Mouse (Mus musculus) hindbrain, embryonic 16.5 days (tissue): ENCODE measurements at regions not wholly inside any gene's neighbourhood (a gene's known extent, or its start where the extent isn't known, plus 50 kb on each side); places are given as distances from the start of the nearest gene placed in this dataset.
A peak's percentile ranks its signal among the peaks of the same experiment; 100 is the strongest.

Source experiments
- ATAC-seq: fragments of 200-750 bp; cut with Nextera tagmentation; 2 replicates; pipeline ENCODE4 v1.8.0; 2017; ENCODE audit warnings: moderate TSS enrichment, moderate library complexity
- H3K27ac ChIP-seq: fragments of 300-500 bp; sonication (generic); 2 replicates; pipeline ENCODE4 v1.5.1; 2014; ENCODE audit warnings: low read depth, mild to moderate bottlenecking, control low read depth, low read length, moderate library complexity
- H3K27me3 ChIP-seq: fragments of 300-500 bp; sonication (generic); replicated peaks from 2 replicates; pipeline ENCODE4 v1.6.1; 2014; ENCODE audit warnings: low read length; ENCODE audit not compliant: control insufficient read depth, insufficient read depth
- H3K36me3 ChIP-seq: fragments of 300-500 bp; sonication (generic); 2 replicates; pipeline ENCODE4 v1.6.1; 2014; ENCODE audit warnings: mild to moderate bottlenecking, low read length, moderate library complexity, mixed read lengths; ENCODE audit not compliant: control insufficient read depth, insufficient read depth
- H3K4me1 ChIP-seq: fragments of 300-500 bp; sonication (generic); 2 replicates; pipeline ENCODE4 v1.6.1; 2014; ENCODE audit warnings: low read depth, low read length; ENCODE audit not compliant: control insufficient read depth, insufficient read depth
- H3K4me2 ChIP-seq: fragments of 300-500 bp; sonication (generic); 2 replicates; pipeline ENCODE4 v1.6.1; 2014; ENCODE audit warnings: mild to moderate bottlenecking, low read length, control low read depth, moderate library complexity
- H3K4me3 ChIP-seq: fragments of 300-500 bp; sonication (generic); 2 replicates; pipeline ENCODE4 v1.5.1; 2014; ENCODE audit warnings: mild to moderate bottlenecking, low read length, control low read depth, moderate library complexity
- H3K9ac ChIP-seq: fragments of 300-500 bp; sonication (generic); 2 replicates; pipeline ENCODE4 v1.6.1; 2014; ENCODE audit warnings: low read depth, mild to moderate bottlenecking, control low read depth, low read length, moderate library complexity
- H3K9me3 ChIP-seq: fragments of 300-500 bp; sonication (generic); 2 replicates; pipeline ENCODE4 v1.6.1; 2014; ENCODE audit warnings: mild to moderate bottlenecking, low read length, moderate library complexity; ENCODE audit not compliant: control insufficient read depth
- WGBS: fragments of 180-500 bp; shearing (Covaris S2); extraction: QIAGEN DNeasy Blood & Tissue Kit; methylation state at CpG from one replicate; pipeline ENCODE4 v1.1.7; 2014; 5-methylcytosine and 5-hydroxymethylcytosine counted together

DNA sequence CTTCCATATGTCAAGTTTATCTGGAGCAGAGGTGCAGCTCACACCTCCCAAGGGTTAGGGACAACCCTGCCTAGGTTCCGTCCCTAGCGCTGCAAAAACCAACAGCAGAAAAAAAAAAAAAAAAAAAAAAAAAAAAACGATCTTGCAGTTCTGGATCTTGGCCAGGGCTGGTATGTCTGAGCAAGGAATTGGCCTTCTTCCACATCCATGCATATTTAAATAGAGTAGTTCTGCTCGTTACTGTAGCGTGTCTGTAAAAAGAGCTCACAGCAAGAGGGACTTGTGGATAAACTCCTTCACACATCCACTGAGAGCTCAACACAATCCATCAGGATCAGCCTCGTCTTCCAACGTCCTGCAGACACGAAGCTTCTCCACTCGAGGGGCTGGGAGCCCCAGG is 639.4 kb upstream of the Adam5 start:
- Histone ChIP-seq H3K36me3 (no peaks in the 10 kb centered on the region), H3K4me2 (no peak overlapping the region), H3K9me3 (no peaks in the 10 kb centered on the region), H3K27ac (peak overlapping the region; percentile 59; the same call in 1 of the 2 replicates), H3K4me1 (peaks cover 33% of the 10 kb centered on the region), H3K4me3 (no peak overlapping the region), H3K27me3 (no peaks in the 10 kb centered on the region), H3K9ac (peak overlapping the region; percentile 13; the same call in 1 of the 2 replicates)
- 22% methylated on average over 9 of the region's 9 CpGs for WGBS
- ATAC-seq, result no peak

DNA sequence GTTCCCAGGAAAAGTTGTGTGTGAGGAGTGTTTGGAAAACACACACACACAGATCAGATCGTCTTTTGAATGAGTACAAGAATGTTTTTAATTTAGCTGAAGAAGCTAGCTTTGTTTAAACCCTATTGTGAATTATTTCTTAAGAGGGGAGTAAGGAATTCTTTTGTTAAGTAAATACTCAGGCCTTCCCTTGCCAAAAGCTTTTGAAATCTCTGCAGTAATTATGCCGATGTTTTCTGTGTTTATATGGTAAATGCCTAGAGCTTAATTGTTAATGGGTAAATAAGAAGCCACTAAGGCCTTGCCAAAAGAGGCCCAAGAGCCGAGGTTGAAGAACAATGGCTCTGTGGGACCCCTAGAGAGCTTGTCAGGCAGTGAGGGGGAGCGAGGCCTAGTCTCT is 638.3 kb upstream of the Adam5 start:
- Histone ChIP-seq H3K4me3 (no peak overlapping the region), H3K4me1 (peaks cover 33% of the 10 kb centered on the region), H3K9me3 (no peaks in the 10 kb centered on the region), H3K9ac (no peak overlapping the region), H3K27ac (no peak overlapping the region; the same call in 1 of the 2 replicates), H3K4me2 (no peak overlapping the region), H3K27me3 (no peaks in the 10 kb centered on the region), H3K36me3 (no peaks in the 10 kb centered on the region)
- 13% methylated on average over 4 of the region's 4 CpGs for WGBS
- ATAC-seq, result no peak

DNA sequence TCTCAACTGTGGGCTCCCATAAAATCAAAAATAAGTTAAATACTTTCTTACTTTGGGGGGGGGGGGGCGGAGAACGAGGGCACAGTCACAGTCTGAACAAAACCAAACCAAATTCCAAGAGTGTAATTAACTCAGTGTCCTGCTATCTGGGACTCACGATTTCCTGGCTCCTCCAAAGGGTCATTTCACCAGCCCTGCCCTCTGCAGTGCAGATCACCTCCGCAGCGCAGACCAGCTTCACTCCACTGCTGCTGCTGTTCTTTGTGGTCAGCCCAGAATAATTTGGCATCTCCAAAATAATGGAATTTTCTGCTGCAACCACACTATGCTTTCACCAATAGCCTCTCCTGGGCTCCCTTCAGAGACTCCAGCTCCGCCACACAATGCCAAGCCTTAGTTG is 631.5 kb upstream of the Adam5 start:
- Histone ChIP-seq H3K27me3 (no peaks in the 10 kb centered on the region), H3K9ac (no peak overlapping the region), H3K4me3 (no peak overlapping the region), H3K9me3 (no peaks in the 10 kb centered on the region), H3K4me1 (no peaks in the 10 kb centered on the region), H3K27ac (no peak overlapping the region), H3K36me3 (no peaks in the 10 kb centered on the region), H3K4me2 (no peak overlapping the region)
- no peak for ATAC-seq
- WGBS, result 83% methylated on average over 6 of the region's 6 CpGs

DNA sequence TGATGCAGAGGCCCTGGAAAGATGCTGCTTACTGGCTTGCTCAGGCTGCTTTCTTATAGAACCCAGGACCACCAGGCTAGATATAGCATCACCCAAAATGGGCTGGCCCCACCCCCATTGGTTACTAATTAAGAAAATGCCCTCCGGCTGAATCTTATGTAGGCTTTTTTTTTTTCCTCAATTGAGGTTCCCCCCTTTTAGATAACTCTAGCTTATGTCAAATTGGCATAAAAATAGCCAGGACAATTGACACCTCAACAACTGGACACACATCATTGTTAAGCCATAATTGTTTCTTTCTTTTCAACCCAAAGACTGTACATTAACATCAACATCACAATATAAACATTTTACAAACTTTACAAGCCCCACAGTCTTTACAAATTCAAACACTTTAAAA is 630.8 kb upstream of the Adam5 start:
- no peaks in the 10 kb centered on the region for H3K9me3 ChIP-seq
- no peak overlapping the region for H3K27ac ChIP-seq
- H3K36me3 ChIP-seq, result no peaks in the 10 kb centered on the region
- no peak overlapping the region for H3K4me3 ChIP-seq
- H3K4me1 ChIP-seq, result no peaks in the 10 kb centered on the region
- WGBS, result 78% methylated on average over 1 of the region's 1 CpGs
- no peak overlapping the region for H3K4me2 ChIP-seq
- ATAC-seq, result no peak
- no peak overlapping the region for H3K9ac ChIP-seq
- no peaks in the 10 kb centered on the region for H3K27me3 ChIP-seq

DNA sequence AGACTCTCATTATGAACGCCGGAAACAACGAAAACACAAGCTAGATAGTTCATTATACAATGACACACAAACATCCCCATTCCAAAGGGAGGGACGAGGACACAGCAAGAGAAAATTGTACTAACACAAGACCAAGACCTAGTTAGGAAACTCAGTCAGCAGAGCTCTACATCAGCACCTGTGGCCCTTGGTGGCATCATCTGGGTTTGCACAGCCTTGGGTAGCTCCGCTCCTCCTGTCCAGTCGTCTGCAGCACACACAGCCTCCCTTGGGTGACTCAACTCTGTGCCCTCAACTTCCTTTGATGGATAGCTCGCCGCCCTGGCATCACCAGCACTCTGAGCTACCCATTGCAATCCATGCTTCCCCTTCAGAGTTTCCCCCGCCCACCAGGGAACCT is 629.7 kb upstream of the Adam5 start:
- Histone ChIP-seq H3K9ac (no peak overlapping the region), H3K4me2 (no peak overlapping the region), H3K9me3 (no peaks in the 10 kb centered on the region), H3K4me1 (no peaks in the 10 kb centered on the region), H3K27ac (no peak overlapping the region), H3K4me3 (no peak overlapping the region), H3K27me3 (no peaks in the 10 kb centered on the region), H3K36me3 (no peaks in the 10 kb centered on the region)
- no peak for ATAC-seq
- 94% methylated on average over 9 of the region's 9 CpGs for WGBS

DNA sequence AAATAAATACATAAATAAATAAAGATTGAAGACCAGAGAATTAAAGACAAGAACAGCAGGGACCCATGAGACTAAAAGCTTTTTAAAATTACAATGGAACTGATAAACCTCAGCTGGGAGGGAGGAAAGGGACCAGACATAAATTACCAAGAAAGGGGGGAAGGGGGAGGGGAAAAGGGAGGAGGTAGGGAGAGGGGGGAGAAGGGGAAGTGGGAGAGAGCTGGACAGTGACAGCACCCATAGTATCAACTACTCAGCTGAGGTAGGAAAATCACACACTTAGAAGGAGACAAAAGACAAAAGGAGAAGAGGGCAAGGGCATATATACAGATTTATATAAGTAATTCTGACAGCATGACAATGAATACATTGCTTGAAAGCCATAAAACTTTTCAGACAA is 626.4 kb upstream of the Adam5 start:
- H3K36me3 ChIP-seq, result no peaks in the 10 kb centered on the region
- ATAC-seq, result no peak

DNA sequence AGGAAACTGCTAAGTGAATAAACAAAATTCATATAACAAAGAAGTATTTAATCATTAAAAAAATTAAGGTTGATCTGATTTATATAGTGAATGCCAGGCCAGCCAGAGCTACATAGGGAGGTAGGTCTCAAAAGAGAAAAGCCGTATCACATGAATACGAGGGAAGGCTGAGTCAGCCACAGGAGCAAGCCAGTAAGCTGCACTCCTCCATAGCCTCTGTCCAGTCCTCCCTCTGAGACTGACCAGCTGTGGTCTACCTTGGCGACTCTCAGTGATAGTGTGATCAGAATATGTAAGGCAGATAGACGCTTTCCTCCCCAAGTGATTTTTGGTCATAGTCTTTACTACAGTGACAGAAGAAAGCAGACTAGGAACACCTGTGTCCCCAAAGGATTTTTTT is 625.4 kb upstream of the Adam5 start:
- Histone ChIP-seq H3K9me3 (no peaks in the 10 kb centered on the region), H3K4me1 (no peaks in the 10 kb centered on the region), H3K4me3 (no peak overlapping the region), H3K9ac (no peak overlapping the region), H3K27me3 (no peaks in the 10 kb centered on the region), H3K4me2 (no peak overlapping the region), H3K36me3 (no peaks in the 10 kb centered on the region), H3K27ac (no peak overlapping the region)
- WGBS, result 85% methylated on average over 4 of the region's 4 CpGs
- ATAC-seq, result no peak

More for the DNA sequence above, 626.4 kb upstream of the Adam5 start:
- Histone ChIP-seq H3K4me3 (no peak overlapping the region), H3K27ac (no peak overlapping the region), H3K4me1 (no peaks in the 10 kb centered on the region), H3K9ac (no peak overlapping the region), H3K9me3 (no peaks in the 10 kb centered on the region), H3K27me3 (no peaks in the 10 kb centered on the region), H3K4me2 (no peak overlapping the region)

DNA sequence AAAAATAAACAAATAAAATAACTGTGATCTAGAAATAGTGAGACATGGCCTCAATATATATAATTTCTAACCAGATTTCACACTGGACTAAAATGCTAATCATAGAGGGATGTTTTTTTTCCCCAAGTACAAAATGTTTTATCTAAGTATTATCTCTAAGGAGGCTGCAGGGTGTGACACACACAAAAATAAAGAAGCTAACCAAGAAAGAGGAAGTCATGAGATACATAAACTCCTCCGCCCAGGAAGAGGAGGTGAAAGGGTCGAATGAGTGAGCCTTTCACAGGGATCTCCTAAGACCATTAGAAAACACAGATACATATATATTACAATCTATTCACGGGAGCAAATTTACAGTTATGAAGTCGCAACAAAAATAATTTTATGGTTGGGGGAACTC is 623.7 kb upstream of the Adam5 start:
- Histone ChIP-seq H3K27ac (no peak overlapping the region), H3K9ac (no peak overlapping the region), H3K36me3 (no peaks in the 10 kb centered on the region), H3K9me3 (no peaks in the 10 kb centered on the region), H3K4me1 (no peaks in the 10 kb centered on the region), H3K4me3 (no peak overlapping the region), H3K4me2 (no peak overlapping the region), H3K27me3 (no peaks in the 10 kb centered on the region)
- WGBS, result 85% methylated on average over 4 of the region's 4 CpGs
- no peak for ATAC-seq

DNA sequence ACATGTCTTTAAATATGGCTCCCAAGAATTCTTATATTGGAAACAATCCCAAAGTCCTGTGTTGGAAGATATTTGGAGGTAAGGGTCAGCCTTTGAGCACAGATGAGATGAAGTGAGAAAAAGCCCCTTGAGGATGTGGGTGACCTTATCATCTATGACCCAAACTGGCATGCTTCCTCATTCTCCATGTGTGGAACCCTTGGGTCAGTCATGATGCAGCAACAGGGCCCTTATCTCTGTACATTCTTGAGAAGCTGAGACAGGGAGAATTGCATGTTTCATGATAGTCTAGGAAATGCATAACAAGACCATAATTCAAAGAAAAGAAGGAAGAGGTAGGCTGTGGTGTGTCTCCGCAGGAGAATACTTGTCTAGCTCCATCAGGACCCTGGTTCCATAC is 621.8 kb upstream of the Adam5 start:
- H3K36me3 ChIP-seq, result no peaks in the 10 kb centered on the region
- H3K9me3 ChIP-seq, result no peaks in the 10 kb centered on the region
- no peak overlapping the region for H3K4me2 ChIP-seq
- H3K27ac ChIP-seq, result no peak overlapping the region
- no peak overlapping the region for H3K9ac ChIP-seq
- H3K4me1 ChIP-seq, result no peaks in the 10 kb centered on the region
- no peaks in the 10 kb centered on the region for H3K27me3 ChIP-seq
- 100% methylated on average over 1 of the region's 1 CpGs for WGBS
- no peak overlapping the region for H3K4me3 ChIP-seq
- no peak for ATAC-seq

DNA sequence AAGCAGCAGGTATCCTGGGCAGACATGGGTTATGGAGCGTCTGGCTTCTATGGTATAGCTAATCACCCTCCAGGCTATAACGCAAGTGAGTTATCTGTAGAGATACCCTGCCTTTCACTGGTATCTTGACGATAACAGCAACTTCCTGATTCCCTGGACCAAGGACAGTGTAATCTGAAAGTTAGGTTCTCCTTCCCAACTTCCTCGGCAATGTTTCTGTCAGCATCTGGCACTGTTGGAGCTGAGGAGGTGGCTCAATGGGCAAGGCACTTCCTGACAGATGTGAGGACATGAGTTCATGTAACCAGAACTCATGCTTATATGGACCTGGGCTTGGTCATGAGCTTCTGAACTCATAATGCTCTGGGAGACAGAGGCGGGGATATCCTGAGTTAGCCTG is 620.9 kb upstream of the Adam5 start:
- no peaks in the 10 kb centered on the region for H3K36me3 ChIP-seq

More for the DNA sequence above, 620.9 kb upstream of the Adam5 start:
- no peak for ATAC-seq
- Histone ChIP-seq H3K27ac (no peak overlapping the region), H3K27me3 (no peaks in the 10 kb centered on the region), H3K4me3 (no peak overlapping the region), H3K4me2 (no peak overlapping the region), H3K9ac (no peak overlapping the region), H3K4me1 (peaks cover 5% of the 10 kb centered on the region), H3K9me3 (no peaks in the 10 kb centered on the region)
- WGBS, result 84% methylated on average over 5 of the region's 5 CpGs
